Mouse (Mus musculus) heart, embryonic 11.5 days (tissue): ENCODE results near the gene Ap1m2. TPM values are rescaled to one million over a fixed set of nuclear protein-coding genes. Genes with fewer than 3 reads are reported as not detected.
A peak's percentile ranks its signal among the peaks of the same experiment; 100 is the strongest.

Source experiments
- ATAC-seq: fragments of 200-750 bp; cut with Nextera tagmentation; replicated peaks from 2 replicates; pipeline ENCODE4 v1.8.0; 2017; ENCODE audit warnings: moderate library complexity; ENCODE audit not compliant: insufficient number of reproducible peaks, low FRiP score, low TSS enrichment
- H3K27ac ChIP-seq: fragments of 300-500 bp; sonication (generic); 2 replicates; pipeline ENCODE4 v1.5.1; 2014; ENCODE audit warnings: mild to moderate bottlenecking, low read depth, low read length
- H3K27me3 ChIP-seq: fragments of 300-500 bp; sonication (generic); 2 replicates; pipeline ENCODE4 v1.6.1; 2014; ENCODE audit warnings: mild to moderate bottlenecking, low read length, mixed read lengths; ENCODE audit not compliant: control insufficient read depth, insufficient read depth
- H3K36me3 ChIP-seq: fragments of 300-500 bp; sonication (generic); 2 replicates; pipeline ENCODE4 v1.6.1; 2014; ENCODE audit warnings: mild to moderate bottlenecking, low read length, moderate library complexity, mixed read lengths; ENCODE audit not compliant: control insufficient read depth, insufficient read depth
- H3K4me1 ChIP-seq: fragments of 300-500 bp; sonication (generic); 2 replicates; pipeline ENCODE4 v1.6.1; 2014; ENCODE audit warnings: low read length; ENCODE audit not compliant: control insufficient read depth, insufficient read depth
- H3K4me2 ChIP-seq: fragments of 300-500 bp; sonication (generic); 2 replicates; pipeline ENCODE4 v1.6.1; 2014; ENCODE audit warnings: mild to moderate bottlenecking, moderate library complexity
- H3K4me3 ChIP-seq: fragments of 300-500 bp; sonication (generic); 2 replicates; pipeline ENCODE4 v1.5.1; 2014; ENCODE audit warnings: low read depth, low read length
- H3K9ac ChIP-seq: fragments of 300-500 bp; sonication (generic); 2 replicates; pipeline ENCODE4 v1.6.1; 2014; ENCODE audit warnings: mild to moderate bottlenecking, low read depth, low read length, moderate library complexity
- H3K9me3 ChIP-seq: fragments of 300-500 bp; sonication (generic); replicated peaks from 2 replicates; pipeline ENCODE4 v1.6.1; 2016; ENCODE audit warnings: low read length; ENCODE audit not compliant: control insufficient read depth
- WGBS: fragments of 180-500 bp; shearing (Covaris S2); extraction: QIAGEN DNeasy Blood & Tissue Kit; methylation state at CpG from one replicate; pipeline ENCODE4 v1.1.7; 2014; ENCODE audit not compliant: insufficient replicate concordance; 5-methylcytosine and 5-hydroxymethylcytosine counted together
- polyA plus RNA-seq: library from polyadenylated mRNA; unstranded; fragments of >200 nt; fragmentation: Nextera tagmentation; extraction: Ambion mirVana; gene quantifications from 2 replicates; pipeline ENCODE4 v1.2.1, GENCODE M21; 2014

Ap1m2 gene
- polyA plus RNA-seq, result 0.55 and 1.1 TPM in 2 replicates

- Histone ChIP-seq H3K36me3 (no peaks in the 10 kb centered on the region), H3K4me3 (peak within 1 kb of the TSS; percentile 14; the same call in 1 of the 2 replicates), H3K9ac (0 out of 2 replicates have a peak within 1 kb of the TSS, but pooled peaks have one; percentile 54), H3K9me3 (no peaks in the 10 kb centered on the region), H3K27ac (no peak within 1 kb of the TSS), H3K4me1 (0 out of 2 replicates have a peak, but pooled peaks cover 4% of the 10 kb centered on the region), H3K27me3 (peaks cover 15% of the 10 kb centered on the region), H3K4me2 (peak within 1 kb of the TSS; percentile 45)
- WGBS, result 8% methylated on average over 35 of the region's 35 CpGs
- no peak for ATAC-seq
Measured at GRCm38 (mm10) chr9:21312134-21312533, at the start of gene Ap1m2. Gene Ap1m2, minus strand, starts transcription at chr9:21312337.

GRCm38 (mm10) chr9:21356981-21357718, 45.0 kb upstream of the Ap1m2 start:
- H3K9ac ChIP-seq, result no peak overlapping the region
- no peak overlapping the region for H3K4me3 ChIP-seq
- WGBS, result 0% methylated on average over 1 of the region's 1 CpGs
- H3K27me3 ChIP-seq, result peaks cover 9% of the 10 kb centered on the region
- H3K36me3 ChIP-seq, result peaks cover 4% of the 10 kb centered on the region
- peaks cover 8% of the 10 kb centered on the region for H3K4me1 ChIP-seq
- no peak overlapping the region for H3K27ac ChIP-seq
- H3K9me3 ChIP-seq, result no peaks in the 10 kb centered on the region
- no peak for ATAC-seq
- no peak overlapping the region for H3K4me2 ChIP-seq

GRCm38 (mm10) chr9:21354796-21355195, 42.7 kb upstream of the Ap1m2 start:
- Histone ChIP-seq H3K4me2 (no peak overlapping the region), H3K9me3 (no peaks in the 10 kb centered on the region), H3K36me3 (peaks cover 15% of the 10 kb centered on the region), H3K9ac (peak overlapping the region; percentile 43; the same call in 1 of the 2 replicates), H3K27ac (no peak overlapping the region), H3K4me3 (no peak overlapping the region), H3K4me1 (peaks cover 8% of the 10 kb centered on the region), H3K27me3 (peaks cover under 1% of the 10 kb centered on the region)
- 84% methylated on average over 6 of the region's 6 CpGs for WGBS
- no peak for ATAC-seq

- WGBS, result 69% methylated on average over 2 of the region's 2 CpGs
- Histone ChIP-seq H3K9me3 (no peaks in the 10 kb centered on the region), H3K27ac (no peak overlapping the region), H3K4me1 (peaks cover 8% of the 10 kb centered on the region), H3K27me3 (no peaks in the 10 kb centered on the region), H3K9ac (peak overlapping the region; percentile 59; the same call in 1 of the 2 replicates), H3K4me2 (no peak overlapping the region), H3K4me3 (no peak overlapping the region), H3K36me3 (peaks cover 17% of the 10 kb centered on the region)
- no peak for ATAC-seq
Measured at GRCm38 (mm10) chr9:21353373-21353686, 41.2 kb upstream of the Ap1m2 start.

- Histone ChIP-seq H3K27ac (peak overlapping the region; percentile 59), H3K9ac (peak overlapping the region; percentile 59; the same call in 1 of the 2 replicates), H3K4me2 (no peak overlapping the region), H3K4me1 (peaks cover 8% of the 10 kb centered on the region), H3K4me3 (no peak overlapping the region), H3K27me3 (no peaks in the 10 kb centered on the region), H3K36me3 (peaks cover 20% of the 10 kb centered on the region), H3K9me3 (no peaks in the 10 kb centered on the region)
- no peak; the same call in 1 of the 2 replicates for ATAC-seq
- 29% methylated on average over 20 of the region's 20 CpGs for WGBS
Measured at GRCm38 (mm10) chr9:21352463-21353372, 40.6 kb upstream of the Ap1m2 start.

GRCm38 (mm10) chr9:21351702-21352377, 39.7 kb upstream of the Ap1m2 start:
- no peak overlapping the region for H3K4me3 ChIP-seq
- 91% methylated on average over 4 of the region's 4 CpGs for WGBS
- ATAC-seq, result no peak
- no peaks in the 10 kb centered on the region for H3K27me3 ChIP-seq
- no peak overlapping the region for H3K4me2 ChIP-seq
- no peaks in the 10 kb centered on the region for H3K9me3 ChIP-seq
- peaks cover 8% of the 10 kb centered on the region for H3K4me1 ChIP-seq
- H3K36me3 ChIP-seq, result peaks cover 20% of the 10 kb centered on the region
- no peak overlapping the region for H3K9ac ChIP-seq
- H3K27ac ChIP-seq, result no peak overlapping the region

- 89% methylated on average over 7 of the region's 7 CpGs for WGBS
- Histone ChIP-seq H3K9ac (no peak overlapping the region), H3K27ac (no peak overlapping the region), H3K9me3 (no peaks in the 10 kb centered on the region), H3K4me2 (no peak overlapping the region), H3K36me3 (peaks cover 20% of the 10 kb centered on the region), H3K4me1 (peaks cover 8% of the 10 kb centered on the region), H3K4me3 (no peak overlapping the region), H3K27me3 (no peaks in the 10 kb centered on the region)
- no peak for ATAC-seq
Measured at GRCm38 (mm10) chr9:21351178-21351577, 39.0 kb upstream of the Ap1m2 start.

GRCm38 (mm10) chr9:21348152-21348551, 36.0 kb upstream of the Ap1m2 start:
- Histone ChIP-seq H3K27ac (no peak overlapping the region), H3K4me2 (no peak overlapping the region), H3K4me1 (peaks cover 6% of the 10 kb centered on the region), H3K4me3 (no peak overlapping the region), H3K27me3 (no peaks in the 10 kb centered on the region), H3K9ac (no peak overlapping the region), H3K9me3 (no peaks in the 10 kb centered on the region), H3K36me3 (peaks cover 24% of the 10 kb centered on the region)
- no peak for ATAC-seq
- WGBS, result 82% methylated on average over 3 of the region's 3 CpGs
